Mouse (Mus musculus) ES-Bruce4 (cell line): ENCODE data around the gene Cd48.

Experiments
- CTCF ChIP-seq: IDR thresholded peaks from one replicate; pipeline ENCODE4 v1.8.1; 2011; ENCODE audit warnings: low read depth, low read length
- EP300 ChIP-seq: IDR thresholded peaks from 2 replicates; pipeline ENCODE4 v1.6.1; 2011; ENCODE audit warnings: low read depth, low read length; ENCODE audit not compliant: insufficient read depth
- POLR2A ChIP-seq: IDR thresholded peaks from one replicate; pipeline ENCODE4 v1.8.1; 2011; ENCODE audit warnings: low read length; ENCODE audit not compliant: insufficient read depth

GRCm38 (mm10) chr1:171748127-171748969 lies 66.5 kb downstream of the Cd48 start:
- TF ChIP-seq CTCF (no peak), POLR2A (no peak), EP300 (no peak)
